Mouse (Mus musculus): Measurements from ENCODE around the gene Anxa9. TPM values are rescaled to one million over a fixed set of nuclear protein-coding genes. Genes with fewer than 3 reads are reported as not detected.

Gene Anxa9
- polyA plus RNA-seq, 1 experiment: 1.5 TPM

DNA sequence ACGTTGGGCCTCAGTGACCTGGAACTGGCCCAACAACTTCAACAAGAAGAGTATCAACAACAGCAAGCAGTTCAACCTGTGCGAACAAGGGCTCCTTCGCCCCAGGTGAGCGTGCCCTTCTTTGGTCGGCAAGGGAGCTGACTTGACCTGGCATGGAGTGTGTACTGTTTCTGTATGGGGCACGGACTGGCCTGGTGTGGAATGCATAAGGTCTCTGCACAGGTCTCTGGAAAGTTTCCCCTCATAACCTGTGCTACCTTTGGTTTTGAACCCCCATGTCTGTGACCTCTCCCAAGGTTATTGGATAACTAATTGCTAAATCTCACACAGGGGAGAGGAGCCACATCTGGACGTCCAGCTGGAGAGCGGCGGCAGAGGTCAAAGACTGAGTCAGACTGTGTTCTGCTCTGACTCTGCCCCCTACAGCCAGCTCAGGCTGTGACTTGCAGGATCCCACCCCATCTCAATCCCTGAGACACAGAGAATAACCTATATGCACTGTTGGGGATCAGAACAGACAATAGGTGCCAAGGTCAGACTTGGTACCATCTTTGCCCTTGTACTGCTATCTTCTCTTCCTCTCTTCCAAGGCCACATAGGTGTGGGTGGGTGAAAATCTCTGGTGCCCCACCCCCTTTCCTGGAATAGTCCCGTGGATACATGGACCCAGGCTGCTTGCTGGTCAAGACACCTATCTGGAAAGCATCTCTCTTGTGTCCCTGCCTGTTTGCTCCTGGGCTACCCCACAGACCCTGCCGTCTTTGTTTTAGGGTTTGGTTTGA, 11.5 kb downstream of the Anxa9 start:
- no peak for TF ChIP-seq CEBPB (IDR thresholded peaks at IDR 0.05; ENCODE audit: insufficient read depth, poor library complexity, severe bottlenecking)
- no peak for TF ChIP-seq MYOD1 (IDR thresholded peaks at IDR 0.05; ENCODE audit: control insufficient read depth in 1 of 3, insufficient read length in 2 of 3, low read depth in 2 of 3)
- TF ChIP-seq POLR2AphosphoS2 (IDR thresholded peaks at IDR 0.05; ENCODE audit: insufficient read length, low read depth): no peak
- no peak for TF ChIP-seq POLR2A (IDR thresholded peaks at IDR 0.05; ENCODE audit: insufficient read length, low read depth)
- no peak for TF ChIP-seq MYOG (IDR thresholded peaks at IDR 0.05; ENCODE audit: control insufficient read depth in 1 of 3, insufficient read depth in 1 of 3, insufficient read length in 2 of 3, low read depth in 2 of 3)
- no peak for TF ChIP-seq USF1 (IDR thresholded peaks at IDR 0.05; ENCODE audit: low read depth)
- TF ChIP-seq TCF3 (IDR thresholded peaks at IDR 0.05; ENCODE audit: insufficient read length, low read depth): no peak
- no peak for TF ChIP-seq MAX (IDR thresholded peaks at IDR 0.05; ENCODE audit: low read depth)
- TF ChIP-seq E2F4 (IDR thresholded peaks at IDR 0.05; ENCODE audit: insufficient read depth): no peak
- TF ChIP-seq TCF12 (IDR thresholded peaks at IDR 0.05; ENCODE audit: insufficient read depth, poor library complexity, severe bottlenecking): no peak
- no peak for TF ChIP-seq REST (IDR thresholded peaks at IDR 0.05; ENCODE audit: insufficient read depth, insufficient read length)
- no peak for TF ChIP-seq SRF (IDR thresholded peaks at IDR 0.05; ENCODE audit: control insufficient read depth, insufficient read length, low read depth)
- no peak overlapping the region for H3K4me2 ChIP-seq (ENCODE audit: low read depth)
- H3K4me3 ChIP-seq: no peak overlapping the region
- no peaks in the 10 kb centered on the region for H3K27me3 ChIP-seq (ENCODE audit: control insufficient read depth, insufficient read depth, insufficient read length)
- H3K79me2 ChIP-seq (ENCODE audit: control insufficient read depth, insufficient read depth): no peaks in the 10 kb centered on the region
- no peak overlapping the region for H3ac ChIP-seq (ENCODE audit: control insufficient read depth, insufficient read length)
- H3K36me3 ChIP-seq (ENCODE audit: control insufficient read depth, insufficient read depth): peaks cover 11% of the 10 kb centered on the region

DNA sequence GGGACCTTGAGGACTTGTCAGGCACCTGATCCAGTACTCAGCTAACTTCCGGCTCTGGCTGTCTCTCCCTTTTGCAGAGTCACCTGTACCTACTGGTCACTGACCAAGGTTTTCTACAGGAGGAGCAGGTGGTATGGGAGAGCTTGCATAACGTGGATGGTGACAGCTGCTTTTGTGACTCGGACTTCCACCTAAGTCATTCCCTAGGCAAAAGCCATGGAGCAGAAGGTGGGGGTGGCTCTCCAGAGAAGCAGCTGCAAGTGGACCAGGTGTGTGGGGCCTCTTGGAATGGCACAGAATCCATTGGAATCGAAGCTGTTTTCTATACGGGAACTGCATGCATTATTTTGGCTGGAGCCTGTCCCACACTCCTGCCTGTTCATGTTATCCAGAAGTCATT, 12.3 kb downstream of the Anxa9 start:
- no peaks in the 10 kb centered on the region for H3K79me2 ChIP-seq (ENCODE audit: control insufficient read depth, insufficient read depth)
- no peaks in the 10 kb centered on the region for H3K27me3 ChIP-seq (ENCODE audit: control insufficient read depth, insufficient read depth, insufficient read length)
- no peak overlapping the region for H3ac ChIP-seq (ENCODE audit: control insufficient read depth, insufficient read length)
- H3K36me3 ChIP-seq (ENCODE audit: control insufficient read depth, insufficient read depth): peaks cover 11% of the 10 kb centered on the region
- H3K4me2 ChIP-seq (ENCODE audit: low read depth): no peak overlapping the region
- H3K4me3 ChIP-seq: no peak overlapping the region
- TF ChIP-seq TCF12 (IDR thresholded peaks at IDR 0.05; ENCODE audit: insufficient read depth, poor library complexity, severe bottlenecking): no peak
- peak in 1 of 3 experiments; percentile 67 for TF ChIP-seq MYOG (IDR thresholded peaks at IDR 0.05; ENCODE audit: control insufficient read depth in 1 of 3, insufficient read depth in 1 of 3, insufficient read length in 2 of 3, low read depth in 2 of 3)
- peak in 1 of 3 experiments; percentile 73 for TF ChIP-seq MYOD1 (IDR thresholded peaks at IDR 0.05; ENCODE audit: control insufficient read depth in 1 of 3, insufficient read length in 2 of 3, low read depth in 2 of 3)
- TF ChIP-seq TCF3 (IDR thresholded peaks at IDR 0.05; ENCODE audit: insufficient read length, low read depth): no peak
- TF ChIP-seq CEBPB (IDR thresholded peaks at IDR 0.05; ENCODE audit: insufficient read depth, poor library complexity, severe bottlenecking): no peak
- no peak for TF ChIP-seq REST (IDR thresholded peaks at IDR 0.05; ENCODE audit: insufficient read depth, insufficient read length)

DNA sequence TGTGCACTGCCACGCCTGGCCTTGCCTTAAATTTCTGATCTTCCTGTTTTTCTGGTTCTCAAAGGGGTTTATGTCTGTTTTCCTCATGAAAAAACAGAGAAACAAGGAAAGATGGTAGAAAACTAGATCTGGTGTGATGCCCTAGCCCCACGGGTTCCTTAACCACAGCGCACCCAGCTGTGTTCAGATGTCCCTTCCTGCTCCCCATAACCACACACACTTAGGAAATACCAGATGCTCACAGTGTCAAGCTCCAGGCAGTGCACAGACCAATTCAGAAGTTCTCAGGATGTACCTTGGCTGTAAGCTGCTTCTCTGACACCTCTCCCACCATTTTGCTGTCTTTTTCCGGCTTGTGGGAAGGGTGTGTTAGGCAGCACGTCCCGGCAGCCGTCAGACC, 12.7 kb downstream of the Anxa9 start:
- Histone ChIP-seq H3K4me3 (no peak overlapping the region), H3K79me2 (ENCODE audit: control insufficient read depth, insufficient read depth) (no peaks in the 10 kb centered on the region), H3K4me2 (ENCODE audit: low read depth) (no peak overlapping the region), H3K27me3 (ENCODE audit: control insufficient read depth, insufficient read depth, insufficient read length) (no peaks in the 10 kb centered on the region), H3K36me3 (ENCODE audit: control insufficient read depth, insufficient read depth) (peaks cover 11% of the 10 kb centered on the region), H3ac (ENCODE audit: control insufficient read depth, insufficient read length) (no peak overlapping the region)
- TF ChIP-seq CEBPB (IDR thresholded peaks at IDR 0.05; ENCODE audit: insufficient read depth, poor library complexity, severe bottlenecking) (no peak), E2F4 (IDR thresholded peaks at IDR 0.05; ENCODE audit: insufficient read depth) (no peak), MYOG (IDR thresholded peaks at IDR 0.05; ENCODE audit: control insufficient read depth in 1 of 3, insufficient read depth in 1 of 3, insufficient read length in 2 of 3, low read depth in 2 of 3) (no peak), POLR2A (IDR thresholded peaks at IDR 0.05; ENCODE audit: insufficient read length, low read depth) (no peak), MAX (IDR thresholded peaks at IDR 0.05; ENCODE audit: low read depth) (no peak), TCF12 (IDR thresholded peaks at IDR 0.05; ENCODE audit: insufficient read depth, poor library complexity, severe bottlenecking) (no peak), USF1 (IDR thresholded peaks at IDR 0.05; ENCODE audit: low read depth) (no peak), POLR2AphosphoS2 (IDR thresholded peaks at IDR 0.05; ENCODE audit: insufficient read length, low read depth) (no peak)

DNA sequence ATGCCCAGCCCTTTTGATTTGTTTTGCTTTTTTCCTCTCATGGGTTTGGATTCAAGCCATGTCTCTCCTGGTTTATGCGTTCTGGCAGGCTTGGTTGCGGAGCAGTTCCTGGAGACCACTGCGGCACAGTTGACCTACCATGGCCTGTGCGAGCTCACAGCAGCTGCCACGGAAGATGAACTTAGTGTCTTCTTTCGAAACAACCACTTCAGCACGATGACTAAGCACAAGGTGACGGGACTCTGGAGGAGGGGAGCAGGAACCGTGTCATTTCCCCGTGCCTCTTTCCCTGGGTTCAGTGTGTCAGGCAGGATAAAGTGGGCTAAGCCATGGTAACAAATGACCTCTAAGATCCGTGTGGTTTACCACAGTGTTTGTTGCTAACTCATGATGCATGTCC, 13.4 kb downstream of the Anxa9 start:
- no peaks in the 10 kb centered on the region for H3K27me3 ChIP-seq (ENCODE audit: control insufficient read depth, insufficient read depth, insufficient read length)
- no peak overlapping the region for H3ac ChIP-seq (ENCODE audit: control insufficient read depth, insufficient read length)
- peak overlapping the region; percentile 49 for H3K4me2 ChIP-seq (ENCODE audit: low read depth)
- TF ChIP-seq MYOD1 (IDR thresholded peaks at IDR 0.05; ENCODE audit: control insufficient read depth in 1 of 3, insufficient read length in 2 of 3, low read depth in 2 of 3) (peak; percentile 59 to 95 (median 85)), USF1 (IDR thresholded peaks at IDR 0.05; ENCODE audit: low read depth) (no peak), TCF3 (IDR thresholded peaks at IDR 0.05; ENCODE audit: insufficient read length, low read depth) (peak; percentile 42), SRF (IDR thresholded peaks at IDR 0.05; ENCODE audit: control insufficient read depth, insufficient read length, low read depth) (no peak), POLR2A (IDR thresholded peaks at IDR 0.05; ENCODE audit: insufficient read length, low read depth) (no peak), E2F4 (IDR thresholded peaks at IDR 0.05; ENCODE audit: insufficient read depth) (no peak), REST (IDR thresholded peaks at IDR 0.05; ENCODE audit: insufficient read depth, insufficient read length) (no peak), CEBPB (IDR thresholded peaks at IDR 0.05; ENCODE audit: insufficient read depth, poor library complexity, severe bottlenecking) (peak; percentile 62; the same call in 1 of the 2 replicates), POLR2AphosphoS2 (IDR thresholded peaks at IDR 0.05; ENCODE audit: insufficient read length, low read depth) (no peak), TCF12 (IDR thresholded peaks at IDR 0.05; ENCODE audit: insufficient read depth, poor library complexity, severe bottlenecking) (no peak), MAX (IDR thresholded peaks at IDR 0.05; ENCODE audit: low read depth) (no peak), MYOG (IDR thresholded peaks at IDR 0.05; ENCODE audit: control insufficient read depth in 1 of 3, insufficient read depth in 1 of 3, insufficient read length in 2 of 3, low read depth in 2 of 3) (peak; percentile 73 to 92 (median 76))
- H3K79me2 ChIP-seq (ENCODE audit: control insufficient read depth, insufficient read depth): no peaks in the 10 kb centered on the region
- H3K36me3 ChIP-seq (ENCODE audit: control insufficient read depth, insufficient read depth): peaks cover 11% of the 10 kb centered on the region
- no peak overlapping the region for H3K4me3 ChIP-seq

Measured in myocyte (in vitro differentiated cells).